Mouse (Mus musculus) kidney, embryonic 14.5 days (tissue): ENCODE measurements around the gene Tsks. TPM values are rescaled to one million over a fixed set of nuclear protein-coding genes. Genes with fewer than 3 reads are reported as not detected.

Experiments
- ATAC-seq: fragments of 200-750 bp; cut with Nextera tagmentation; 2 replicates; pipeline ENCODE4 v1.8.0; 2017; ENCODE audit warnings: moderate number of reproducible peaks, mild to moderate bottlenecking, moderate TSS enrichment, moderate library complexity; ENCODE audit not compliant: low FRiP score, low TSS enrichment
- H3K27ac ChIP-seq: fragments of 300-500 bp; sonication (generic); 2 replicates; pipeline ENCODE4 v1.5.1; 2014; ENCODE audit warnings: low read depth, mild to moderate bottlenecking, low read length, moderate library complexity, mixed read lengths
- H3K27me3 ChIP-seq: fragments of 300-500 bp; sonication (generic); 2 replicates; pipeline ENCODE4 v1.6.1; 2014; ENCODE audit warnings: mild to moderate bottlenecking, low read length; ENCODE audit not compliant: control insufficient read depth, insufficient read depth
- H3K36me3 ChIP-seq: fragments of 300-500 bp; sonication (generic); 2 replicates; pipeline ENCODE4 v1.6.1; 2014; ENCODE audit warnings: low read length, mixed read lengths; ENCODE audit not compliant: control insufficient read depth, insufficient read depth
- H3K4me1 ChIP-seq: fragments of 300-500 bp; sonication (generic); 2 replicates; pipeline ENCODE4 v1.6.1; 2014; ENCODE audit warnings: low read length, mixed read lengths; ENCODE audit not compliant: control insufficient read depth, insufficient read depth
- H3K4me2 ChIP-seq: fragments of 300-500 bp; sonication (generic); replicated peaks from 2 replicates; pipeline ENCODE4 v1.6.1; 2014; ENCODE audit warnings: low read depth, mild to moderate bottlenecking, low read length
- H3K4me3 ChIP-seq: fragments of 300-500 bp; sonication (generic); 2 replicates; pipeline ENCODE4 v1.5.1; 2014; ENCODE audit warnings: mild to moderate bottlenecking, low read length
- H3K9ac ChIP-seq: fragments of 300-500 bp; sonication (generic); 2 replicates; pipeline ENCODE4 v1.6.1; 2014; ENCODE audit warnings: low read depth, mild to moderate bottlenecking, low read length, moderate library complexity
- H3K9me3 ChIP-seq: fragments of 300-500 bp; sonication (generic); 2 replicates; pipeline ENCODE4 v1.6.1; 2016; ENCODE audit warnings: low read length; ENCODE audit not compliant: control insufficient read depth
- WGBS: fragments of 180-500 bp; shearing (Covaris S2); extraction: QIAGEN DNeasy Blood & Tissue Kit; methylation state at CpG from one replicate; pipeline ENCODE4 v1.1.7; 2014; 5-methylcytosine and 5-hydroxymethylcytosine counted together
- polyA plus RNA-seq: library from polyadenylated mRNA; unstranded; fragments of >200 nt; fragmentation: Nextera tagmentation; extraction: Ambion mirVana; gene quantifications from 2 replicates; pipeline ENCODE4 v1.2.1, GENCODE M21; 2014

Gene Tsks
- polyA plus RNA-seq, 1 experiment from 2014 or later: not detected

GRCm38 (mm10) chr7:45005321-45005992 is 62.5 kb downstream of the Tsks start:
- no peak for ATAC-seq
- 84% methylated on average over 6 of the region's 6 CpGs for WGBS

GRCm38 (mm10) chr7:45006503-45006902 is 63.5 kb downstream of the Tsks start:
- Histone ChIP-seq H3K36me3 (peaks cover 96% of the 10 kb centered on the region), H3K9ac (no peak overlapping the region), H3K4me2 (no peak overlapping the region), H3K4me3 (no peak overlapping the region), H3K27me3 (no peaks in the 10 kb centered on the region), H3K9me3 (no peaks in the 10 kb centered on the region), H3K4me1 (peaks cover 4% of the 10 kb centered on the region; the same call in 1 of the 2 replicates), H3K27ac (no peak overlapping the region)
- 94% methylated on average over 12 of the region's 12 CpGs for WGBS
- ATAC-seq: no peak

More at GRCm38 (mm10) chr7:45005321-45005992, 62.5 kb downstream of the Tsks start:
- H3K4me1 ChIP-seq: peaks cover 4% of the 10 kb centered on the region; the same call in 1 of the 2 replicates
- peaks cover 97% of the 10 kb centered on the region for H3K36me3 ChIP-seq
- no peak overlapping the region for H3K9ac ChIP-seq
- H3K4me3 ChIP-seq: no peak overlapping the region
- H3K27ac ChIP-seq: no peak overlapping the region
- H3K4me2 ChIP-seq: no peak overlapping the region
- H3K27me3 ChIP-seq: no peaks in the 10 kb centered on the region
- H3K9me3 ChIP-seq: no peaks in the 10 kb centered on the region

GRCm38 (mm10) chr7:45007141-45007540 is 64.1 kb downstream of the Tsks start:
- no peak for ATAC-seq
- Histone ChIP-seq H3K27me3 (no peaks in the 10 kb centered on the region), H3K9me3 (no peaks in the 10 kb centered on the region), H3K4me2 (no peak overlapping the region), H3K4me1 (no peaks in the 10 kb centered on the region), H3K27ac (no peak overlapping the region), H3K9ac (no peak overlapping the region), H3K4me3 (no peak overlapping the region), H3K36me3 (peaks cover 96% of the 10 kb centered on the region)
- 95% methylated on average over 29 of the region's 29 CpGs for WGBS

Other genes starting within 250 kb of the Tsks start
- gene Izumo2, start 234.5 kb upstream of the Tsks start, polyA plus RNA-seq: not detected in 2 replicates
- 35.2 and 43.4 TPM in 2 replicates for gene Vrk3, start 194.8 kb upstream of the Tsks start, polyA plus RNA-seq
- 2.5 and 3.1 TPM in 2 replicates for gene Zfp473, start 192.2 kb upstream of the Tsks start, polyA plus RNA-seq
- 59.5 and 61.9 TPM in 2 replicates for gene Nup62, start 127.1 kb upstream of the Tsks start, polyA plus RNA-seq
- 1.7 and 2.0 TPM in 2 replicates for gene Il4i1, start 126.8 kb upstream of the Tsks start, polyA plus RNA-seq
- 2.5 and 6.3 TPM in 2 replicates for gene Atf5, start 126.5 kb upstream of the Tsks start, polyA plus RNA-seq
- gene Akt1s1, start 94.2 kb upstream of the Tsks start, polyA plus RNA-seq: 51.4 and 86.5 TPM in 2 replicates
- 57.0 and 65.3 TPM in 2 replicates for gene Tbc1d17, start 94.1 kb upstream of the Tsks start, polyA plus RNA-seq
- gene Pnkp, start 86.1 kb upstream of the Tsks start, polyA plus RNA-seq: 27.0 and 30.4 TPM in 2 replicates
- gene Ptov1, start 73.4 kb upstream of the Tsks start, polyA plus RNA-seq: 441 and 501 TPM in 2 replicates
- 80.0 and 86.3 TPM in 2 replicates for gene Med25, start 50.5 kb upstream of the Tsks start, polyA plus RNA-seq
- gene Fuz, start 47.1 kb upstream of the Tsks start, polyA plus RNA-seq: 21.9 and 22.3 TPM in 2 replicates
- gene Ap2a1, start 13.7 kb upstream of the Tsks start, polyA plus RNA-seq: 80.5 and 88.5 TPM in 2 replicates
- 13.7 and 19.2 TPM in 2 replicates for gene Cpt1c, start 31.6 kb downstream of the Tsks start, polyA plus RNA-seq
- 258 and 308 TPM in 2 replicates for gene Prmt1, start 43.4 kb downstream of the Tsks start, polyA plus RNA-seq
- 66.2 and 81.6 TPM in 2 replicates for gene Irf3, start 54.4 kb downstream of the Tsks start, polyA plus RNA-seq
- gene Bcl2l12, start 55.5 kb downstream of the Tsks start, polyA plus RNA-seq: 54.9 and 71.1 TPM in 2 replicates
- gene Scaf1, start 73.2 kb downstream of the Tsks start, polyA plus RNA-seq: 46.5 and 54.0 TPM in 2 replicates
- gene Rras, start 74.8 kb downstream of the Tsks start, polyA plus RNA-seq: 31.8 and 35.2 TPM in 2 replicates
- 16.3 and 18.9 TPM in 2 replicates for gene Prr12, start 109.7 kb downstream of the Tsks start, polyA plus RNA-seq
- 65.3 and 75.0 TPM in 2 replicates for gene Nosip, start 119.2 kb downstream of the Tsks start, polyA plus RNA-seq
- gene Prrg2, start 119.5 kb downstream of the Tsks start, polyA plus RNA-seq: 27.0 and 27.3 TPM in 2 replicates
- gene Rcn3, start 149.0 kb downstream of the Tsks start, polyA plus RNA-seq: 301 and 308 TPM in 2 replicates
- 48.9 and 67.4 TPM in 2 replicates for gene Fcgrt, start 160.6 kb downstream of the Tsks start, polyA plus RNA-seq
- gene Rps11, start 181.2 kb downstream of the Tsks start, polyA plus RNA-seq: 1,882 and 1,923 TPM in 2 replicates
- 1,416 and 1,603 TPM in 2 replicates for gene Rpl13a, start 185.6 kb downstream of the Tsks start, polyA plus RNA-seq
- 0.19 and 0.47 TPM in 2 replicates for gene Gm45713, start 193.0 kb downstream of the Tsks start, polyA plus RNA-seq
- gene Flt3l, start 193.2 kb downstream of the Tsks start, polyA plus RNA-seq: 1.0 and 1.3 TPM in 2 replicates
- 101 and 110 TPM in 2 replicates for gene Pih1d1, start 211.1 kb downstream of the Tsks start, polyA plus RNA-seq
- 46.6 and 58.0 TPM in 2 replicates for gene Aldh16a1, start 211.4 kb downstream of the Tsks start, polyA plus RNA-seq
- 0.10 and 0.28 TPM in 2 replicates for gene Slc17a7, start 220.7 kb downstream of the Tsks start, polyA plus RNA-seq
- not detected in 2 replicates for gene Gfy, start 236.4 kb downstream of the Tsks start, polyA plus RNA-seq
- gene Pth2, start 237.8 kb downstream of the Tsks start, polyA plus RNA-seq: not detected in 2 replicates